Mouse (Mus musculus) layer of hippocampus, postnatal 10 days (tissue): ENCODE results near the gene Asb4. TPM values are rescaled to one million over a fixed set of nuclear protein-coding genes. Genes with fewer than 3 reads are reported as not detected.

ENCODE experiments used
- DNase-seq, 2 experiments: peaks; one replicate each; pipeline ENCODE4 v3.0.0; 2021; ENCODE audit warnings: low spot score in 2 of 2
- total RNA-seq, 2 experiments: library from RNA; stranded (reverse); gene quantifications; 2 replicates each; pipeline ENCODE4 v1.2.3; 2021

The Asb4 gene
- total RNA-seq, 2 experiments from 2014 or later: 0.65 to 1.3 TPM

GRCm38 (mm10) chr6:5443104-5443863, 60.1 kb downstream of the Asb4 start:
- peak; percentile 10 to 17 for DNase-seq

DNA sequence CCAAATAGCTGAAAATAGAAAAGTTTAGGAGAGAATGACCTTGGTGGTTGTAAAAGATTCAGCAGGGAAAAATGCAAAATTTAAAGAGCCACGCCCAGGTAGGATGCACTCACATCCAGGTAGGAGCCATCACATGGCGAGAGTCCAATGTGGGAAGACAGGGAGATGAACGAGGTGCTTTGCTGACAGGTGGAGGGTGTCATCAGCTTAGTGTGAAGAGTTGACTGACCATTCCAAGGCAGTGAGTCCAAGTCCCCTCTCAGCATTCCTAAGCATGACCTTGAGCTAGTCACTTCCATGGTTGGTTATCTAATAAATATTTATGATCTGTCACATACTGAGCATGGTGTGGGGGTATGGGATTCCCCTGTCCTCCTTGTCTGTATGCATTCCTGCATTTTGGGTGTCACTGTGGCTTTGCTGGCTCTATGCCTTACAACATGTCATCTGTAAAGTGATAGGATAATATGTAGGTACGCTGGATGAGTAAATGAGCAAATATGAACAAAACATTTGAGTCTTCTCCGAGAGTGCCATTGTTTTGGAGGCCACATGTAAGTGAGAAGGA, 61.2 kb downstream of the Asb4 start:
- DNase-seq: no peak

GRCm38 (mm10) chr6:5447013-5447412, 63.8 kb downstream of the Asb4 start:
- DNase-seq: no peak

DNA sequence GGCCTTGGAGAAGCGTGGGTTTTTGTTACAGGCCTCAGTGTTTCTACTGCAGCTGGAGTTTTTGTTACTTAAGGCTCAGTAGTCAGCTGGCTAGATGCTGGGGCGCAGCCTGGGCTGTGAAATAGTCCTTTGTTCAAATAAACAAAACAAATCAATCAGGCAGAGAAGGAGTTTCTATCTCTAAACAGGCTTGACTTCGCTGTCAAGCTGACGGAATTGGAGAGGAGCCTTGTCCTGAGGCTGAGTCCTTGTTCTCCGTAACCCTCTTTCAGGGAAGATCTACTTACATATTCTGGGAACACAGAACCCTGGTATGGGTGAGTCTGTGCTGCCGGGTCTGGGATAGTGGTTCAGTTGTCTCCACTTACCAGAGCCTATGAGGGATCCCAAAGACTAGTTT, 64.4 kb downstream of the Asb4 start:
- DNase-seq: peak in 1 of 2 experiments; percentile 15

GRCm38 (mm10) chr6:5448396-5448795, 65.2 kb downstream of the Asb4 start:
- DNase-seq: no peak

DNA sequence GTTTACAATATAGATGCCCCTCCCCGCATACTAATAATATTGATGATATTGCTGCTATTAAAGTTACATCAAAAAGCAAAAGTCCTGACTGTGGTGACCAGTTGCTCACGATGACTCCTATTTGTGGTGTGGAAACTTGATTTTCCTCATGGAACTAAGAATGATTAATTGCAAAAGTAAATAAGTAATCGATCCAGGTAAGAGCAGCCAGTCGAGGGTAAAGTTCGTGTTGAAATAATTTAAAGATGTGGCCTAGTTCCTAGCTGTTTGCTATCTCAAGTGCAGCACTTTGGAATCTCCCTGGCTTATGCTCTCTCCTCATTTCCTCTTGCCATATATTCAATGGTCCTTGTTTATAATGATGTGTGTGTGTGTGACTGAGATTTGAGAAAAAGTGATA, 66.7 kb downstream of the Asb4 start:
- DNase-seq: no peak

DNA sequence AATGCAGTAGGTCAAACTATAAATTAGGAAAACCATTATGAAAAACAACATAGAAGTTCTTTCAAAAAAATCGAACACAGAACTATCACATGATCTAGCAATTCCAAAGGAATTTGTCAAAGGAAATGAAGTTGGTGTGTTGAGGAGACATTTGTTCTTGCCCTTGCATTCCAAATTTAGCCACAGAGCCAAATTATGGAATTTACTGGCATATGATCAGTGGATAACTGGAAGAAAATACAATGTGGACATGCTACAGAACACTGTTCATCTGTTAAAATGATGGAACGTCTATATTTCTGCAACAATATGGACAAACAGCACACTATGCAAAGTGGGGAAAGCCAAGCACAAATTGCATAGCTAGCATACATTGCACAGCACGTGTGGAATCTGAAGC, 72.7 kb downstream of the Asb4 start:
- no peak for DNase-seq

- DNase-seq: no peak
Observed at GRCm38 (mm10) chr6:5470480-5471318, 87.5 kb downstream of the Asb4 start.

- no peak for DNase-seq
Observed at GRCm38 (mm10) chr6:5472692-5473091, 89.5 kb downstream of the Asb4 start.

GRCm38 (mm10) chr6:5474021-5474420, 90.8 kb downstream of the Asb4 start:
- no peak for DNase-seq

GRCm38 (mm10) chr6:5481066-5481465, 97.9 kb downstream of the Asb4 start:
- DNase-seq: no peak

DNA sequence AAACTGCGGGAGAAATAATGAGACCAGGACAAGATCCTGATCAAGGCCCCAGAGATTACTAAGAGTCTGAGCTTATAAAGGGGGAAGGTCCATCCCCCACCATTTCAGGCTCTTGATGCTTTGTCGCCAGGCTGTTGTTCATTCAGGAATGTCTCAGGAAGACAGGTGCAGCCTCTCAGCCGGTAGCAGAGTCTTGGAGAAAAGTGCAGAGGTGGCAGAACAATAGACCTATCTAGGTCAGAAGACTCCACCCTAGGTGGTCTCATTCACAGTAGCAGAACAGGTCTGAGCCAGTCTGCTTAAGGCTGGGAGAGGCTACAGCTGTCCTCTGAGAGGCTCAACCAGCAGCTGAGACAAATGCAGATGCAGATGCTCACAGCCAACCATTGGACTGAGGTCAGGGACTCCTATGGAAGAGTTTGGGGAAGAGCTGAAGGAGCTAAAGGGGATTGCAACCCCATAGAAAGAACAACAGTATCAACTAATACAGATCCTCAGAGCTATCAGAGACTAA, 99.1 kb downstream of the Asb4 start:
- no peak for DNase-seq

Other genes starting within 250 kb of the Asb4 start
- gene Pon1, start 189.4 kb upstream of the Asb4 start, total RNA-seq: not detected
- 1 to 10 TPM; 1.8 to 3.9 TPM for gene Pon3, start 127.1 kb upstream of the Asb4 start, total RNA-seq
- gene Pon2, start 84.9 kb upstream of the Asb4 start, total RNA-seq: 10 to 100 TPM; 19.3 to 20.5 TPM
- 10 to 100 TPM in 1 of 2 experiments, 1 to 10 TPM in 1; 7.5 to 13.8 TPM for gene Pdk4, start 112.9 kb downstream of the Asb4 start, total RNA-seq